Mouse (Mus musculus): ENCODE data around the gene Ubac2. TPM values are rescaled to one million over a fixed set of nuclear protein-coding genes. Genes with fewer than 3 reads are reported as not detected.

The Ubac2 gene
- polyA plus RNA-seq, 1 experiment from 2014 or later = 59.3 TPM

DNA sequence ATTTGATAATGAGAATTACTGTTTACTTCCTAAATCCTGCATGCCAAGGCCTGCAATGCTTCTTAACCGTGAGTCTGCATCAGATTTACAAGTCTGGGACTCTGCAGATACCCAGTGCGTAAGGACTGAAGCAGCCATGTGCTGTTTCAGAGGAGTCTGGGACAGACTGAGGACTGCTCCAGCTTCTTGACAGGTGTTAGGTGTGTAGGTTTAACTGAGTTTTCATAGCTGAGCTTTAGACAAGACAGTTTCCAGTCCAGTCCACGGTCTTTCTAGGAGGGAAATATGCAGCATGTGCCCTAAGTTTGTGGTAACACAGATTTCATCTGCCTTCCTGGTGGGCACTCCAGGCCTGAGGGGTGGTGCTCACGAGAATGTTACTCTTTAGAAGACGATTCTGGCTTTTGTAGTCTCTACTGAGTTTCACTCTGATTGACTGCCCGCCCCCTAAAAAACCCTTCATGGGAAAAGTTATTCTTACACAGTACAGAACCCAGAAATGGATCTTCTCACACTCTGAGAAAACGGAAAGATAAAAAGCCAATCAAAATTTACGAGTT is 68.9 kb downstream of the Ubac2 start:
- H3K9ac ChIP-seq = no peak overlapping the region
- no peaks in the 10 kb centered on the region for H3K9me3 ChIP-seq
- H3K27me3 ChIP-seq (replicated peaks) = no peaks in the 10 kb centered on the region
- 0 out of 2 replicates have a peak, but pooled peaks cover 3% of the 10 kb centered on the region for H3K4me1 ChIP-seq (replicated peaks)
- 56% methylated on average over 8 of the region's 8 CpGs for WGBS
- no peaks in the 10 kb centered on the region for H3K36me3 ChIP-seq
- H3K27ac ChIP-seq = no peak overlapping the region
- H3K4me2 ChIP-seq (replicated peaks) = no peak overlapping the region
- ATAC-seq = no peak
- no peak overlapping the region for H3K4me3 ChIP-seq (replicated peaks)

DNA sequence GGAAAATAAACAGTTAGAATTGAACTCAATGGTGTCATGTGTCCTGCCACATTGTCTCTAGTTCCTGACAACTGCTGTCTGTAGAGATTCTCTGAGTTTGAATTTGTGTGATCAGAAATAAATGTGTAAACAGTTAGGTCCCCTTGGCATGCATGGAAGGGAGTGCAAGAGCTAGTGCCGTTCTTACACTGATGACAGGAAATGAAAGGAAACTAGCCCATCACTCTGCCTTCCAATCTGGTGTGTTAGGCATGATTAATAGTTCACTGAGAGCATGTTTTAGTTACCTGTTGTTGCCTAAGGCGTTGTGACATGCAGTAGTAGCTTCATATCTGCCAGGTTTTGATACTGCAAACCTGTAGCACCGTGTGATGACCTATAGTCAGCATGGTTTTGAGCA is 69.5 kb downstream of the Ubac2 start:
- 0 out of 2 replicates have a peak, but pooled peaks cover 3% of the 10 kb centered on the region for H3K4me1 ChIP-seq (replicated peaks)
- no peaks in the 10 kb centered on the region for H3K36me3 ChIP-seq
- no peak for ATAC-seq
- H3K4me3 ChIP-seq (replicated peaks) = no peak overlapping the region
- H3K27ac ChIP-seq = no peak overlapping the region
- H3K27me3 ChIP-seq (replicated peaks) = no peaks in the 10 kb centered on the region
- H3K9ac ChIP-seq = no peak overlapping the region
- 68% methylated on average over 3 of the region's 3 CpGs for WGBS
- H3K4me2 ChIP-seq (replicated peaks) = no peak overlapping the region
- H3K9me3 ChIP-seq = no peaks in the 10 kb centered on the region

DNA sequence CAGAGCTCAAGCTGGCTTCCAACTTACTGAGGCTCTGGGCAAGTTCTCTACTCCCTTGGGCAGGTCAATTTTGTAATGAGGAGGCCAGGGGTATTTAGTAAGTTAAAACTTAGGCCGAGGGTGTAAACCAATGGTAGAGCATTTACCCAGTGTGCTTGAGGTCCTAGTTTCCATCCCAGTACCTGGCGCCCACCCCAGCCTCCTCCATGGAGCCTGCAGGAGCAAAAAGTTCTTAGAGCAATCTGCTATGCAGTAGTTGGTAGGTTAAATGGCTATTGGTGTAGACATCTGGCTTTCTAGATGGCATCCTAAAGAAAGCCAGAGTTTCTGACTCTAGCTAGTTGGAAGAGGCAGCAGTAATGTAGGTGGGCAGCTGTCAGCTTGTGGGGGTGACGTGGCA is 71.0 kb downstream of the Ubac2 start:
- no peaks in the 10 kb centered on the region for H3K36me3 ChIP-seq
- no peak overlapping the region for H3K9ac ChIP-seq
- H3K4me3 ChIP-seq (replicated peaks) = no peak overlapping the region
- H3K4me1 ChIP-seq (replicated peaks) = 0 out of 2 replicates have a peak, but pooled peaks cover 3% of the 10 kb centered on the region
- no peak overlapping the region for H3K4me2 ChIP-seq (replicated peaks)
- no peak for ATAC-seq
- no peak overlapping the region for H3K27ac ChIP-seq
- H3K9me3 ChIP-seq = no peaks in the 10 kb centered on the region
- 98% methylated on average over 3 of the region's 3 CpGs for WGBS
- no peaks in the 10 kb centered on the region for H3K27me3 ChIP-seq (replicated peaks)

DNA sequence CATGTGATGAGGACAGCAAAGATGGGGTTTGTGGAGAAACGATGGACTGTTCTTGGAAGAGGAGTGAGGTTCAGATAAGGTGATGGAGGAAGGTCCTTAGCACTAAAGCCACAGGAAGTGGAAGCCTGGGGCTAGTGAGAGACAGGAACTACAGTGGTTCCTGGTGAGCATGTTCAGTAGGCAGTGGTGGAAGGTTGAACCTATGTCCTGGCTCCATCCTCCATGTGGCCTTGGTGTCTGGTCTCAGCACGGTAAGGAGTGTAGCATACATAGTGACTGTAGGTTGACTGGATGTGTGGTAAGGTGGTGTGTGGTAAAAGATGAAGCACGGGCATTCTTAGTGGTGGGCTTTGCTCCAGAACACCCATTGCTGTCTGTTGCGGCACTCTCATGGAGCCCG is 71.5 kb downstream of the Ubac2 start:
- no peak for ATAC-seq
- no peaks in the 10 kb centered on the region for H3K27me3 ChIP-seq (replicated peaks)
- no peak overlapping the region for H3K4me2 ChIP-seq (replicated peaks)
- WGBS = 92% methylated on average over 5 of the region's 5 CpGs
- H3K9ac ChIP-seq = no peak overlapping the region
- 0 out of 2 replicates have a peak, but pooled peaks cover 3% of the 10 kb centered on the region for H3K4me1 ChIP-seq (replicated peaks)
- no peak overlapping the region for H3K4me3 ChIP-seq (replicated peaks)
- H3K36me3 ChIP-seq = no peaks in the 10 kb centered on the region
- H3K27ac ChIP-seq = no peak overlapping the region
- no peaks in the 10 kb centered on the region for H3K9me3 ChIP-seq

DNA sequence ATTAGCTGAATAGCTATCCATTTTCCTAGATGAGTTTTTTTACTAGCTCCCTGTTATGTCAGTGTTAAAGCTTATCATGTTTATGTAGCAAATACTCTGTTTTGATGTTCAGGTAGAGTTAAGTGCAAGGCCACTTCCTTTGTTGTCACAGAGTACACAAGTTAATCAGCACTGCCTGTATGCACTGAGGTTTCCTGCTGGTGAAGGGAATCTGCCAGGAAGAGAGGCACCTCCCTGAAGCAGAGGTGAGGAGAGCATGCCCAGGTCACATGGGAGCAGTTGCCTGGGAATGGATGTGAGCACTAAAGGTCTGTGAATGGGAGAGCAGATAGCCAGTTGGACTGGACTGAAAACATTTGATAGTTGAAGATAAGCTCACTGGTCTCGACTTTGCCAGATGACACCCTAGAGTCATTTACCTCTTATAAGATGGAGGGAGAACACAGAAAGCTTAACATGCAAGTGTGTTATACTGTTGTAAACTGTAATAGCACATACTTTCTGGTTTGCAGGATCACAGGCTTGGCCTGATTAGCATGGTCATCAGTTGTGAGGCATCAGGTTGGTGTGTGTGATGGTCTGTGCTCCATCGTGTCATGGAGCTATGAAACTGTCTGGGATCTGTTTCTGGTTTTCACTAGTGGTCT is 73.1 kb downstream of the Ubac2 start:
- Histone ChIP-seq H3K4me1 (replicated peaks) (0 out of 2 replicates have a peak, but pooled peaks cover 3% of the 10 kb centered on the region), H3K4me3 (replicated peaks) (no peak overlapping the region), H3K27me3 (replicated peaks) (no peaks in the 10 kb centered on the region), H3K4me2 (replicated peaks) (no peak overlapping the region), H3K36me3 (no peaks in the 10 kb centered on the region), H3K9ac (no peak overlapping the region), H3K9me3 (no peaks in the 10 kb centered on the region), H3K27ac (no peak overlapping the region)
- WGBS = 64% methylated on average over 2 of the region's 2 CpGs
- peak; percentile 75; the same call in 1 of the 2 replicates for ATAC-seq

DNA sequence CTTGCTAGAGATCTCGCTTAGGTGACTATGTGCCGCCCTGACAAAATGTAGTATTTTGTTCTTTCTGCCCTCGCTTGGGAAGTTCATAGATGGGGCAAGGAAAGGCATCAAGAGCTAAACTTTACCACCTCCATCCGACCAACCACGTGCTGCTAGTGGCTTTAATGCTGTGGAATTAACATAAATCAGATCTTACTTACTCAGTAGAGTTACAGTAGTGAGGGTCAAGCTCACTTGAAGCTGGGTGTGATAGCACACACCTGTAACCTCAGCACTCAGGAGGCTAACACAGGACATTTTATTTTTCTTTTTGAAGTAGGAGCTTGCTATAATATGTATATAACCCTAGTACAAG is 73.6 kb downstream of the Ubac2 start:
- H3K27me3 ChIP-seq (replicated peaks) = no peaks in the 10 kb centered on the region
- WGBS = 81% methylated on average over 5 of the region's 5 CpGs
- no peak overlapping the region for H3K4me2 ChIP-seq (replicated peaks)
- ATAC-seq = no peak
- H3K36me3 ChIP-seq = no peaks in the 10 kb centered on the region
- no peak overlapping the region for H3K4me3 ChIP-seq (replicated peaks)
- H3K4me1 ChIP-seq (replicated peaks) = no peaks in the 10 kb centered on the region
- no peaks in the 10 kb centered on the region for H3K9me3 ChIP-seq
- no peak overlapping the region for H3K27ac ChIP-seq
- no peak overlapping the region for H3K9ac ChIP-seq

DNA sequence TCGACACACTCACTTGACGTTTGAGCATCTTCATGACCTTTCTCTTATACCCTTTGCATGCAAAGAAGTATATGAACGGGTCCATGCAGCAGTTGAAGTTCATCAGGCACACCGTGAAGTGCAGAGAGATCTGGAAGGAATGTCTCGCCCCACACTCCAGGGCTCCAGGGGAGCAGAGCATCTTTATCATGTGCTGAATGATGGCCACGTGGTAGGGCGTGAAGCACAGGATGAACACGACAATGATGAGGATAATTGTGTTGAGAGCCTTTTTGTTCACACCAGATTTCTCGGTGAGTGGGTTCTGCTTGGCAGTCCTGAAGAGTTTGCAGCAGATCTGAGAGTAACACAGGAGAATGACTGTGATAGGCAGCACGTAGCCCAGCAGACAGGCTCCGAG is 75.7 kb downstream of the Ubac2 start:
- no peak overlapping the region for H3K4me3 ChIP-seq (replicated peaks)
- no peaks in the 10 kb centered on the region for H3K27me3 ChIP-seq (replicated peaks)
- H3K9ac ChIP-seq = no peak overlapping the region
- WGBS = 95% methylated on average over 11 of the region's 11 CpGs
- no peak for ATAC-seq
- H3K4me1 ChIP-seq (replicated peaks) = 0 out of 2 replicates have a peak, but pooled peaks cover 5% of the 10 kb centered on the region
- no peak overlapping the region for H3K27ac ChIP-seq
- H3K4me2 ChIP-seq (replicated peaks) = no peak overlapping the region
- H3K36me3 ChIP-seq = no peaks in the 10 kb centered on the region
- H3K9me3 ChIP-seq = no peaks in the 10 kb centered on the region

DNA sequence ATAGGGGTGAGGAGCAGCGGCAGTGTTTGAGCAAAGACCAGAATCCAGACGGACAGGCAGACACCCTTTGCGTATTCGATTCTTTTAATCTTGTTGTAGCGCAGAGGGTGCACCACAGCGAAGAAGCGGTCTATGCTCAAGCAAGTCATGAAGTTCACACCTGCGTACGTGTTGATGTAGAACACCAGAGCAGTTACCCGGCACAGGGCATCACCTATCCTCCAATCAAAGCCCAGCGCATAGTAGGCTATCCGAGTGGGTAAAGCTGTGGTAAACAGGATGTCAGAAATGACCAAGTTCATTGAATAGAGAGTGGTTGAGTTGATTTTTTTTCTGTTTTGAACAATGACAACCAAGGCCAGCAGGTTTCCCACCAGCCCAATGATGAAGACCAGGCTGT is 76.2 kb downstream of the Ubac2 start:
- no peak for ATAC-seq
- Histone ChIP-seq H3K9ac (no peak overlapping the region), H3K4me2 (replicated peaks) (no peak overlapping the region), H3K27me3 (replicated peaks) (no peaks in the 10 kb centered on the region), H3K36me3 (no peaks in the 10 kb centered on the region), H3K4me1 (replicated peaks) (0 out of 2 replicates have a peak, but pooled peaks cover 5% of the 10 kb centered on the region), H3K27ac (no peak overlapping the region), H3K9me3 (no peaks in the 10 kb centered on the region), H3K4me3 (replicated peaks) (no peak overlapping the region)
- 98% methylated on average over 12 of the region's 12 CpGs for WGBS

DNA sequence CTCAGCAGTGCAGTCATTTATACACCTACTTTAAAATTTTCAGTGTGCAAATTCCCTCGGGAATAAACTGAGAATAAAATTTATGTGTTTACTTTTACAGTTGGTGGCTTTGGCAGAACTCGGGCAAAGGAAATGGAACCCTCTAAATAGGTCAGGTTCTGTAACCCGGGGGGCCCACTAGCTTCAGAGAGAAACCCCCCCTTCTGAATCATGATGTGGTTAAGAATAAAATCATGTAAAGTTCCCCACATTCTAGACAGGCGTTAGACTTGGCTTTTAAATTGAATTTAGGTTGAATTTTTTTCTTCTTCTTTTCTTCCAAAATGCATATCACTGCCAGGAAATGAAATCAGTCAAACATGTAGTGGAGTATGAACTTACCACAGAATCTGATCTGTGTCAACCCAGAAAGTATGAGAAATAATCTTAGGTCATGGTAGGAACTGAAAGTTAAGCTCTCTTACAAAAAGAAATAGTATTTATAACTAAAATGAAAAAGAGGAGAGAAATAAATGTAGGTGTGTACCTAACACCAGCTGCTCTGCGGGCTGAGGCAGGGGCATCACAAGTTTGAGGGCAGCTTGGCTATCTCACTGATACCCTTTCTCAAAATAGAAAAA is 76.9 kb downstream of the Ubac2 start:
- no peaks in the 10 kb centered on the region for H3K36me3 ChIP-seq
- no peak overlapping the region for H3K27ac ChIP-seq
- 0 out of 2 replicates have a peak, but pooled peaks cover 5% of the 10 kb centered on the region for H3K4me1 ChIP-seq (replicated peaks)
- H3K27me3 ChIP-seq (replicated peaks) = no peaks in the 10 kb centered on the region
- ATAC-seq = no peak
- no peak overlapping the region for H3K4me3 ChIP-seq (replicated peaks)
- H3K9ac ChIP-seq = no peak overlapping the region
- H3K4me2 ChIP-seq (replicated peaks) = no peak overlapping the region
- WGBS = 67% methylated on average over 5 of the region's 5 CpGs
- no peaks in the 10 kb centered on the region for H3K9me3 ChIP-seq

DNA sequence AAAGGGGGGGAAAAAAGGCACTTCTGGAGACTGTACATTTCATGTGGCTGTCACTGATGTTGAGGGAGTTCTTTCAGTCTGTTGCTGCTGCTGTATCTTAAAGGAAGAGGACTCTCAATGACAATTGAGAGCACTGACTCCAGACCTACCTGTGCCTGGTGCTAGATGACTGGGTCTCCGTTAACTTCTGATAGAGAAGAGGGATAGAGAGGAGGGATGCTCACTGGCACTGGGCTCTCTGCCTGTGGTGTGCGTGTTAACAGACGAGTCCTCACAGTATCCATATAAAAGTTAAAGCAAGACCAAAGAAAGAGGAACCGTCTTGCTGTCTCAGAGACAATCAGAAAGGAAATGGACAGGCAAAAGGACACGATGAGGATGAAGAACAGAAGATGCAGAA is 77.9 kb downstream of the Ubac2 start:
- no peak overlapping the region for H3K27ac ChIP-seq
- no peaks in the 10 kb centered on the region for H3K27me3 ChIP-seq (replicated peaks)
- peaks cover 9% of the 10 kb centered on the region for H3K4me1 ChIP-seq (replicated peaks)
- 92% methylated on average over 5 of the region's 5 CpGs for WGBS
- no peak for ATAC-seq
- H3K4me3 ChIP-seq (replicated peaks) = no peak overlapping the region
- H3K4me2 ChIP-seq (replicated peaks) = no peak overlapping the region
- no peaks in the 10 kb centered on the region for H3K36me3 ChIP-seq
- no peaks in the 10 kb centered on the region for H3K9me3 ChIP-seq
- H3K9ac ChIP-seq = no peak overlapping the region

DNA sequence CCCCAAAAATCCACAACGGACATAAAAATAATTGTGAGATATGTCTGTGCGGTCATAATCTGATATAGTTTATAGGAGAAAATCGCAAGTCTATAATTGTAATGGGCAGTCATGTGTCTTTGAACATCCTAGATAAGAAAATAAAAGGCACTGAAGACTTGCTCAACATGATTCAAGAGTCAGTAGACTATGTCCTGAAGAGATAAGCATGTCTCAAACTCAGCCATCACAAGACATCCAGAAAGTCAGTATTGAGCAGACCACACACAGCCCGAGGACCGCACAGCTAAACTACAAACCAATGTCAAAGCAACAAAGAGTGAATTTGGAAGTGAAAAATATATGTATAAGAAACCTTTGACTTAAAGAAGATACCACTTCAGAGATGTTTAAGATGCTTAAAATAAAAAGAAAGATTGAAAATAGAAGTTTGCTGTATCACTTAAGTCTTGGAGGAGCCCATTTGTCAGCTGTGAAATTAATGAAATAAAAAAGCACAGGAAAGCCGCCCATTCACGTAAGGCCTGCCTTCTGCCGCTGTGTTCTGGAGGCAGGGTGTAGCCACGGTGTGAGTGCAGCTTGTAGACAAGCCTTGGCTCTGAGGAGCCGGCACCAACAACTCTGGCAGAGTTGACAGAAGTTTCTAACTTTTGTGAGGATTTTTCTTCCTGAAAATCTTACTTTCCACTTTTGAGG is 78.9 kb downstream of the Ubac2 start:
- no peak overlapping the region for H3K9ac ChIP-seq
- no peak overlapping the region for H3K4me3 ChIP-seq (replicated peaks)
- H3K27me3 ChIP-seq (replicated peaks) = no peaks in the 10 kb centered on the region
- no peak overlapping the region for H3K27ac ChIP-seq
- ATAC-seq = no peak
- no peaks in the 10 kb centered on the region for H3K36me3 ChIP-seq
- 82% methylated on average over 10 of the region's 10 CpGs for WGBS
- H3K4me2 ChIP-seq (replicated peaks) = no peak overlapping the region
- peaks cover 14% of the 10 kb centered on the region for H3K4me1 ChIP-seq (replicated peaks)
- no peaks in the 10 kb centered on the region for H3K9me3 ChIP-seq

DNA sequence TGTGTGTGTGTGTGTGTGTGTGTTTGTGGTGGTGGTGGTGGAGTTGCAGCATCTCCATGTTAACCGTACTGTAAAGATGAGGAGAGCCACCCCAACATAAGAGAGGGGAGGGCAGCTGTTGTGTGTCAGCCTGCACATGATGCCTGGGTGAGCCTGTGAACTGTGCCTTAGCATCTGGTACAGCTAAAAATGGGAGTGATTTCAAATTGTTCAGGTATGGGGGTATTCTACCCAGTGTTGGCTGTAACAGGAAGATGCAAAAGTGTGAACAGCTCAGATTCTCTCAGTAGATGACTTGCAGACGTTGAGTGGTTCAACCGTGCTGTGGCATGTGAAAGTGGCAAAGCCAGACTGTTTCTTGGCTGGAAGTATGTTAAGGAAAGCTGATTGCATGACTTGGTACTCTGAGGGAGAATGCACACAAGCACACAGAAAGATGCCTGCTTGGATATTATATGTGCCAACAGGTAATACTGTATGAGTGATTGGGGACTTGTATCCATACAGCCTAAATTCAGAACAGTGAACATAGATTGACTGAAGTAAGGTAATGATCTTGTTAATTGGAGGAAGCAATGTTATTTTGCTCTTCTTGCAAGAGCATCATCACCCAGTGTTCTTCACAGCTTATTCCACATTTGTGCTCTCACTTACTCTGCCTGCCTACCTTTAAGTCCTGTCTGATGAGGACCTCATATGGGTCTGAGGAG is 79.8 kb downstream of the Ubac2 start:
- Histone ChIP-seq H3K36me3 (no peaks in the 10 kb centered on the region), H3K4me2 (replicated peaks) (no peak overlapping the region), H3K4me3 (replicated peaks) (no peak overlapping the region), H3K27ac (no peak overlapping the region), H3K27me3 (replicated peaks) (no peaks in the 10 kb centered on the region), H3K9me3 (no peaks in the 10 kb centered on the region), H3K9ac (no peak overlapping the region), H3K4me1 (replicated peaks) (peaks cover 15% of the 10 kb centered on the region)
- no peak for ATAC-seq
- 82% methylated on average over 3 of the region's 3 CpGs for WGBS
